Mouse (Mus musculus): ENCODE data around the gene Gabra4. TPM values are rescaled to one million over a fixed set of nuclear protein-coding genes. Genes with fewer than 3 reads are reported as not detected.

The Gabra4 gene
- total RNA-seq (2015) (not detected in 2 replicates), total RNA-seq (2017) (not detected in 2 replicates)

DNA sequence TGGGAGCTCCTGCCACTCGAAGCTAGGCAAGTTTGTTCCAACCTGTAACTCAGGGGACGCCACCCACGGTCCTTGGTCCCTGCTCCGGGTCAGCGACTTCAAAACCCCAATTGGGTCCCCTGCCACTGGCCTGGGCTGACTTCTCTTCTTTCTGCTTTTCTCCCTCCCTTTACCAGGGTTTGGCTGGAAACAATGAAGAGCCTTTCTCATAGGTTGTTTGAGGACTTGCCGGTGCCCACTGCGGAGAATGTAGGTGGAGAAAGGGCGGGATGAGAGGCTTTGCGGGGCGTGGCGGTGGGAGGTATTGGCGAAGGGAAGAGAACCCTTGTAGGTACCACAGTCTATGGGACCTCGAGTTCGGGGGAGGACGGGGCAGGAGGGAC, at the start of gene Gabra4:
TSS of gene Gabra4 (minus strand) at position 194 of the 383 bp plus-strand sequence.
- 0 out of 2 replicates have a peak, but pooled peaks have one; percentile 20 for ATAC-seq (replicated peaks; ENCODE audit: poor library complexity)

DNA sequence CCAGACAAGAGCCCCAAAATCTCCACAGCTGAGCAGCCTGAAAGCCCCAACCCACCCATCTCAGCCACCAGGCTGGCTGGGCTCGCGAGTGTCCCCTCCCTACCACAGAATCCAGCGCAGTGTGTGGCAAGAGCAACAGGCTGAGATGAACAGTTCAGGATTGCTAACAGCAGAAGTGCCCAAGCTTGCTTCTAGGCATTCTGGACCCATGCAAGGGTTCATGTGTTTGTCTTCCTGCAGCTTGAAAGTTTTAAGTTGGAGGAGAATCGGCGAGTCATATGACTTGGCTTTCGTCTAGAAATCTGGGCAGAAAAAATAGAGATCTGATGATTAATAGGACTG, 43.1 kb upstream of the Gabra4 start:
- no peak for ATAC-seq (replicated peaks; ENCODE audit: poor library complexity)

DNA sequence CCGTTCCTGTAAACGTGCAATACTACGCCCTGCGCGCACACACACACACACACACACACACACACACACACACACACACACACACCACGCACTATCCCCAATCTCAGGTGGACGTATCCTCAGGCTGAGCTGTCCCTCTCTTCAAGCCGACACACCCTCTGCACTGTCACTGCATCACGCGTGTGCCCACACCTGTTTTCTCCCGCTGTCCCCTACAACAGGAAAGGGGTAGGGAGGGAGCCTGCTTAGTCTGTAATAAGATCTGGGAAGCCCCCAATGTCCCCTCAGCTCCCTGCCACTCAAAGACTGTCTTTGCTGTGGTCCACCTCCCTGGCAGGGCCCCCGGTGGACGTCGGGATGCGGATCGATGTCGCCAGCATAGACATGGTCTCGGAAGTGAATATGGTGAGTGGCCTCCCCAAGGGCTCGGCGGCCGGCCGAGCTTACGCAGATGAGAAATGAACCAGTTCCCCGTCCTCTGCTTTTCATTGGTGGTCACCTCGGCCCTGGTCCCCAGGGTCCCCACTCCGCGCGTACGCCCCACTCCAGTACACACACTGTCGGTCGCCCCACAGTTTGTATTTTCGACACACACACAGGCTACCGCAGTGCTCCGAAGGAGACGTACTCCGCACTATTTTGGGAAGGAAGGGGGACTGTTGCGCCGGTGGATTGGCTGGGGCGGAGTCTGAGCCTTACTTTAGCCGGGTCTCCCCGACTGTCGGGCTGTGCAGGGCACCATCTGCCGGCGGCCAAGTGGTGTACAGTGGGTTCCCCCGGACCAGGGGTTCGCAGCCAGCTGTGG, 42.6 kb upstream of the Gabra4 start:
- peak; percentile 57 for ATAC-seq (replicated peaks; ENCODE audit: poor library complexity)

DNA sequence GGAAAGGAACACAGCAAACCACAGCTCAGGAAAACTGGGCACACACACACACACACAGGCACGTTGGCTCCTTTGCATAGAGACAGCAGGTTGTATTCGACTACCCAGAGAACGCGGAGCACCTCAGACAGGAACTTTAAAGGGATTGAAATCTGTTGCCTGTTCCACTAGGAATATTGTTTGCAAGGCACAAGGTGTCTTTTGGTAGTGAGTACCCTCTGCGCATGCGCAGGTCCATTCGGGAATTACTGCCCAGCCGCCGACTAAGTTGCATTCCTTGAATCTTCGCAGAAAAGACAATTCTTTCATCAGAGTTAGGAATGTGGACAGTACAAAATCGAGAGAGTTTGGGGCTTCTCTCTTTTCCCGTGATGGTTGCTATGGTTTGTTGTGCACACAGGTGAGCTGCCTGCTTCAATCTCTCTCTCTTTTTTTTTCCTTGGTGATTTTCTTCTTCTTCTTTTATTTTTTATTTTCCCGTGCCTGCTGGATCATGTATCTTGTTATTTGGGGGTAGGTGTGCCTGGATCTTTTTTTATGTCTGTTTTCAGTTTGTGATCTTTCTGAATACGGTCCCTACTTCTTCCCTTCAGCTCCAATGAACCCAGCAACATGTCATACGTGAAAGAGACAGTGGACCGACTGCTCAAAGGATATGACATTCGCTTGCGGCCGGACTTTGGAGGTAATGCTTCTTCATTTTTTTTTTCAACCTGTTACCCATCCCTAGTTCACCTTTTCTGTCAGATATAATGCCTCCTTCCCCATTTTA, 41.8 kb upstream of the Gabra4 start:
- no peak for ATAC-seq (replicated peaks; ENCODE audit: poor library complexity)

DNA sequence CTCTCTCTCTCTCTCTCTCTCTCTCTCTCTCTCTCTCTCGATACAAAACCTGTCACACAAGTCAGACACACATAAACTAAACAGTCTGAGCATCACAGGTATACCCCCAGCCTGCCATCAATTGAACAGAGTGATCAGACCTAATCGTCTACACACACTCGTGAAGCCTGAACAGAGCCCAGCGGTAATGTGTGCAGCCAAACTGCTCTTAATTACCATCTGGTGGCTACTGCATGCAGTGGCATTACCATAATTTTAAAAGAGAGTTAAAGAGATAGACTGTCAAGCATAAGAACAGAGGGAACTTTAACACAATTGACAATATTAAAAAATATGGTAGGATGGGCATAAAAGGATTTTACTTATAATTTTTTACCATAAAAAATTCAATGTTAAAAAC, 7.5 kb upstream of the Gabra4 start:
- ATAC-seq (replicated peaks; ENCODE audit: poor library complexity) = no peak

DNA sequence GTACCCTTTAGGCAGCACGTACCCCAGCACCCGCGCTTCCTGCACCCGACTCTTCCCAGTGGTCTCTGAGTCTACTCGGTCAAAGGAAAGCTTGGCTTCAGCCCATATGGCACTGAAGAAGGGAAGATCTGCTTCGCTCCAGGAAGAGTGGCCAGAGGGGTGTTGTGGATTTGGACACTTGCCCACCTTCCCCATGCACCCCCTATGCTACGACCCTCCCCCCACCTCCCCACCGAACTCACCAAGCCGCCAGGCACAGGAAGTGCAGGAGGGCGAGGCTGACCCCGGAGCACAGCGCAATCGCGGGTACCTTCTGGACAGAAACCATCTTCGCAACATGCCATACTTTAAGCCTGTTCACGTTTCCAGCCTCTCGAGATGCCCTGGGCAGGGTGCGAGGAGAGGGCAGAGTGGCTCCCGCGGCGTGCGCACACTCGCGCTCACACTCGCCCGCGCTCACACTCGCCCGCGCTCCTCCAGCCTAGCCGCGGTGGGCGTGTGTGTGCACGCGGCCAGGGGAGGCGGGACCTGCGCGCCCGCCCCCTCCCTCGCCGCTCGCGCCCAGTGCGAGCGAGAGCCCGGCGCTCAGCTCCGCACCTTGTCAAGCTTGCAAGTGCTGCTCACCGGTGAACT, 510 bp downstream of the Gabra4 start, which contains the start of gene Gabrb1:
TSS of gene Gabrb1 (plus strand) at position 632 of the 633 bp plus-strand sequence.
- ATAC-seq (replicated peaks; ENCODE audit: poor library complexity) = peak; percentile 69

DNA sequence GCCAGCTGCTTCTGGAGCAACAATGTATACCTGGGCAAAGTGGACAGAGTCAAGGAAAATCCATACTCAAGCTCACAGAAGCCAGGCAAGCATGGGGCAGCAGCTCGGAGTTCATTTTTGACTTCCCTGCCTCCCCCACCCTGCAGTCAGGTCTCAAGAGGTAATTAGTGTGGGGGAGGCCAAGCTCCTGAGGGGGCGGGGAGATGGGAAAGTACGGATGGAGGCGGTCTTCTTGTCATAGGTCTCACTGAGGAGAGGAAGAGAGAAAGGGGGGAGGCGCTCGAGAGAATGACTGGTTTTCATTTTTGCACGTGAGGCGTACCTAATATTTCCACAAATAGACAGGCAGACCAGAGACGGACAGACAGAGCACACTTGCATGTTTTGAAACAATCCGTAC, 1.3 kb downstream of the Gabra4 start:
- ATAC-seq (replicated peaks; ENCODE audit: poor library complexity) = no peak

DNA sequence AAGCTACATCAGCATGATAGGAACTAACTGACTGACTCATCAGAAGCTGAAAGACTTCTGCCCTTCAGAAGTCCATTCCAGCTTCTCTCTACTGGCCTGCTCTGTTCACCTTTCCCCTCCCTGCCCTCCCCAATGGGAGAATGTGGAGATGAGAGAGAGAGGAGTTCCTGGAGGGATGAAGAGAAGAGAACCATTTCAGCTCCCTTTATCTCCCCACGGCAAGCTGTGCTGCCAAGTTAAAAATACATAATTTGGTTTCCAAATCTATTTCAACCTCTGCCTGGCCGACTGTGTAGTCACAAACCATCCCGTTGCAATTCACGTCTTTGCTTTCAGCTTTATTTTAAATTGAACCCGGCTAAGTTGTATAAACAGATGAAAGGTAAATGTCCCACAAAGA, 4.1 kb downstream of the Gabra4 start:
- no peak for ATAC-seq (replicated peaks; ENCODE audit: poor library complexity)

DNA sequence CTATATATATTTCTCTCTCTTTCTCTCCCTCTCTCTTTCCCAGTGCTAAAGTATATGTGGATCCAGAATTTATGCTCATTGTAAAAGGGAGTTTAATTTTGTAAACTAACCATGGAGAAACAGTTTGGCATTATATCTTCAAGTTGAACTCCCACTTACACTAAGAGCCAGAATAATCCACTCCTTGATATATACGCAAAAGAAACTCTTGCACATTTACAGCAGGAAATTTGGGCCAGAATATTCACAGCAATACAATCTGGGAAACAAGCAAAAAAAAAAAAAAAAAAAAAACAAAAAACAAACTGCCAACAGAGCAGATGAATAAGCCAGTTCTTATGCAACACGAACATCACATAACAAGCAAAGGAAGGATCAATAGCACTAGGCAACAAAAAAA, 10.0 kb downstream of the Gabra4 start:
- no peak for ATAC-seq (replicated peaks; ENCODE audit: poor library complexity)

DNA sequence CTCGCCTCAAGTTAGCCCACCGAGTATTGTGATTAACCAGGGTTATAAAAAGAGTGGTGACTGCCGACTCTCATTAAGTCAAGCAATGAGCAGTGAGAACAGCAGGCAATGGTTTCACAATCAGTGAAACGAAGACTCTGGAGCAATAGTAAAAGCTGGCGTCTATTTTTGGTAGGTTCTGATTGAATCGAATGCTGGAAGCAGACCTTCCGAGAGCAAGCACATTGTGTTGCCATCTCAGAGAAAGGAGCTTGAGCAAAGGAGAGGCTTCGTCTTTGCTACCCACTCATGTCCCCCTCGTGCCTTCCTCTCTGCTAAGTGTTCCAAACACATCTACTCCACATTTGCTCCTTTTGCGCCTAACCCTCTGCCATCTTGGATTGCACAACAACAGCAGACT, 18.3 kb downstream of the Gabra4 start:
- ATAC-seq (replicated peaks; ENCODE audit: poor library complexity) = no peak

DNA sequence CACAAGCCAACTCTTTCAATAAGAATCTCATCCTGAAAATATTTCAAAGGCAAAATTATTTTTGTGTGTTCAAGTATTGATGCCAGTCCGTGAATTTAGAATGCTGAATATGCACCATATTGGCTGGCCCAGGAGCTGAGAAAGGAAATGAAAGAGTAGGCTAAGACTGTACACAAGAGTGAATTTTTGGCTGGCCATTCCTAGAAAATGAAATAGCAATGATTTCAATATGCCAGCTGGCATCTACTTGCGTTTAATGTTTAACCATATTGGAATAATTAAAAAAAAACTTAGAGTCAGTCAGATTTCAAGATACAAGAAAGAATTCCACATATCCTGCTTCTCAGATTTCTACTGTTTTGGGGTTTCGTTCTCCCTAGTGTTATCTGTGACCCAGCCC, 30.3 kb downstream of the Gabra4 start:
- no peak for ATAC-seq (replicated peaks; ENCODE audit: poor library complexity)

DNA sequence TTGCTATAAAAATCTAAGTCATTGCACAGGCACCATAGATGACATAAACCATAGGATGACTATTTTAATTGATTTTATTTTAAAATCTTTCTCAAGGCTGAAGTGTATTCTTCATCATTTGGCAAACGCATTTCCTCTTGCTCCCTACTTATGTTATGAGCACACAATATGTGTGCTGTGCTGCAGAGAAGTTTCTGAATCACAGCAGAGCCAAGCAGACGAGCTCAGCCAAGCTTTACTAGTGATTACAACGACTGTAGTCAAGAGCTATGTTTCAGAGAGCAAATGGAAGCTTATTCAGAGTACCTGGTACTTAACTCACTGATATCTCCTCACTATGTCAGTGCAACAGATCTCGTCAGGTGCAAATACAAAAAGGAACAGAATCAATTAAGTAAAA, 41.4 kb downstream of the Gabra4 start:
- no peak for ATAC-seq (replicated peaks; ENCODE audit: poor library complexity)

DNA sequence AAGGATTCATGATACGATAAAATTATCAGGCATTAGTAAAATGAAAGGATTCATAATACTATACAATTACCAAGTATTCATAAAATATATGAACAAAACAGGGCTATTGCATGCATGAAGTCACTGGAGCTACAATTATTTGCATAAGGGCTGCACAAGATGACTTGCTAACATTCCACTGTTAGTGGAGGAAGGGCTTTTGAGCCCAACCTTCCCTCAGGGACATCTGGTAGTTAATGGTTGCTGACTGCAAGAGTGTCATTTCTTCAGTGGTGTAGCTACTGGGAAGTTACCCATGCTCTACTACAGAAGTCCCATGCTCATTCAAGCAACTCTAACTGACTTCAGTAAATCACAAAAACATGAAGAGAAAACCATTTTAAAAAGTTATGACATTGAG, 43.8 kb downstream of the Gabra4 start:
- ATAC-seq (replicated peaks; ENCODE audit: poor library complexity) = no peak

DNA sequence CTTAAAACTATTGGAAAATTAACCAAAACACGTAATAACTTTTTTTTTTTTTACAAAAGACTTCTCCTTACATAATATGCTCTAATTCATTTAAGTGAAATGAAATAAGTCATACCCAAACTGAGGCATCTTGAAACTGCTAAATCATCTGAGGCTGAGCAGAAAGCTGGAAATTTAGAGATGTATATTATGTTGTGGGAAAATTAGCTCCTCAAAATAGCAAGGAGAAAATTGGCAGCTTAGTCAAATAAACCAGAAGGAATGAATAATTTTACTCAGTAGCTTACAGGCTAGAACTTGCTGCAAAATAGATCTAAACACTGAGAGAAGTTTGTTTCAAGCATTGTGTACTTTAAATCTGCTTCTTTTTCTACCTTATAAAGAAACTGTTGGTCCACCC, 49.4 kb downstream of the Gabra4 start:
- no peak for ATAC-seq (replicated peaks; ENCODE audit: poor library complexity)

DNA sequence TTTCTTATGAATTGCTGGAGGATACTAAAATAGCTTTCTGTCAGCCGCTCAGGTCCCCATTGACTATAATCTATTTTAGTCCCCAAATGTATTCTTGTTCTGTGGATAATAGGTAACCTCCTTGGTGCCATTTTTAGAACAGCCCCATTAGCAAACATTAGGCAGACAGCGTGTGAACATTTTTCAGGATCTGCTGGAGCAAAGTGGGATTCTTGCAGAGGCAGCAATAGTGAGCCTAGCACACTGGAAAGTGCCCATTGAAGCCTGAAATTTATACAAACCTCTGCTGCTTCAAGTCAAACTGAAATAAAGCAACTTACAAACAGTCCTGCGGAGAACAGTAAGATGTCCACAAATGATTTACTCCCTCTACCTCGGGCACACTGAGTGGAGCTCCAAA, 51.2 kb downstream of the Gabra4 start:
- ATAC-seq (replicated peaks; ENCODE audit: poor library complexity) = no peak

DNA sequence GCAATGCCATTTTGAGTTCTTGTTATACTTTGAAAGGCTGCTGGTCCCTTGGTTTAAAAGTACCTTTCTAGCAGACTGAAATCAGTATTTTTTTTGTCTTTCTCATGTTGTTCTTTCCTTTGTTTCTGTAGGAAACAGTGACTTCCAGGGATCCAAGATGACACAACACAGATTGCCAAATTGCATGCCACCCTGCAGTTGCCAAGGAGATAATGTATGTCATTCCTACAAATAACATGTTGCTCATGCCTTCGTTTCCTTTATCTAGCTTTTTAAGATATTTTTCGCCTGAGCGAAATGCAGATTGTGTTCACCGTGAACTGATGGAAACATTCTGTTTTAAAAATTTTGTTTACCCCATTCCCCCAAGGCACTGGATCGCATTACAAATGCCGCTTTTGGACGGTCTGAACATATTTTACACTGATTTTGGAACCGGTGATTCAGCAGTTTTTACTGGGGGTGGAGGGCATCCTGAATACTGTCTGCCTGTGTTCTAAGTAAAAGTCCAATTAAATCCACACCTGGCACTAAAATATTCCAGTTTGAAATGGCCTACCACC, 53.9 kb downstream of the Gabra4 start:
- no peak for ATAC-seq (replicated peaks; ENCODE audit: poor library complexity)

DNA sequence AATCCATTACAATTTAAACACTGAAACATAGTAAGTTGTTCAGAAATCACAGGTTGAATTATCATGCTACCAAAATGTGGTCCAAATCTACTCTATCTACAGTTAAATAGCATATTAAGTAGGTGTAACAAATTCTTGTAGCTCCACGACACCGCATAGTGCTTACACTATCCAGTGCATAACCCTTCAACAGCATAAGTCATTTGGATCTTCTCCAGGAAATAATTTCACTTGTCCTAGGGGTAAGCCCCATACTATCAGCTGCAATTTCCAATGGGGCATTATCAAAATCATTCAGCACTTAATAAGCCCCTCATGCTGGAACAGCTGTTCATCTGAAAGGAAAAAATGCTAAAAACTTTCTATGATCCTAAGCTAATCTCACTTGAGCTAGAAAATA, 62.8 kb downstream of the Gabra4 start:
- ATAC-seq (replicated peaks; ENCODE audit: poor library complexity) = no peak

DNA sequence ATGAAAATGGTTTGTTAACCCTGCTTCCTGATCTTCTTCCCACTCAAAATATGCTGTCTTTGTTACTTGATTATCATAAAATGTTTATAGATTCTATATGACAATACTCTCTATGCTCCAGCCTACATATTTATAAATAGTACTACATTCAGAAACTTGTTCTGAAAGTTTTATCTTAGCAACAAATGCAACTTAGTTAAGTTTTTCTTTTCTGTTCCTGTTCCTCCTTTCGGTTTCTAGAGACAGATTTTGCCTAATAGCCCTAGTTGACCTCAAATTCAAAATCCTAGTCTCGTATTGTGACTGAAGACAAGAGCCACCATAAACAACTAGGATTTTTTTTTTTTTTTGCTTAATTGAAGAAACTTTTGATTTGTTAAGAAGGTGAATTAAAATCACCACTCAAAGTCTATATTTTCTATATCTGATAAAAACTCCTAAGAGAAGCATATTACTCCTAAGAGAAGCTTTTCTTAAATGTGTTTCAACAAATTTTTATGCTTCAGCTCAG, 64.3 kb downstream of the Gabra4 start:
- no peak for ATAC-seq (replicated peaks; ENCODE audit: poor library complexity)

DNA sequence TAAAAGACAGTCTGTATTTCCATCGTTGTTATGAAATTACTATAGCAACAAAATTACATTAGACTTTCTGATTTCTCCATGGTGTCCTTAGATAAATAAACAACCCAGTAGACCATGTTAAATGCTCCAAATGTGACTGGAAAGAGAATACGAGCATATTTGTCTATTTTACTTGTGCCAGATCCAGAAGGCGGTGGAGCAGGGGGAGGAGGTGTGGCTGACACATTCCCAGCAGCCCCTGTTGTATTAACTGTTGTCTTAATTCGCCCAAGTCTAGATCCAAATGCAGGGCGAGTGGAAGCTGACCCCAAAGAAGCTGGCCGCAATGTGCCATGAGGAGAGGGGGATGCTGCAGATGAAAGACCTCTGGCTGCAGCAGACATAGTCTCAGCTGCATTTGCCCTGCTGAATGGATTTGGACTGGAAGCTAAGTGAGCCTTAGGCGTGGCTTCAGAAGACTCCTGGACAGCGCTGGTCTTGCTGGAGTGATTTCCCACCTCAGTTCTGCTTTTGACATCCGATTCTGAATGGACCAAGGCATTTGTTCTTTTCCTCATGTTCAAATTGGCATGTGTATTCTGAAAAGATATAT, 86.4 kb downstream of the Gabra4 start:
- no peak for ATAC-seq (replicated peaks; ENCODE audit: poor library complexity)

DNA sequence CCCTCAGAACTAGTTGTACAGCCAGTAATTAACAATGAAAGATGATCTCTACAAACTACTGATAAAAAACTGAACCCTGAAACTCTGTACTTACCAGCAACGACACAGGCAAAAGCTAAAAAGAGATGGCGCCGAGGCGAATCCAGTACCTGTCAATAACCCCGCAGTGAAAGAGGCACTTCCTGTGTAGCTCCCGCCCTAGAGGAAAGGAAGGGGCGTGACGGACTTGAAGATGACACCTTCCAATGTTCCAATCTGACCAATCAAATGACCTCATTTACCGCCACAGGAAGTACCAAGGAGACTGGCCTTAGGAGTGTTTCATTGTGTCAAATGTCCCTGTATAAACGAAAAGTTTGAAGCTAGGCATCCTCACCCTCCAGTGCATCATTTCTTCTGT, 110.0 kb downstream of the Gabra4 start, which contains the start of gene Cox7b2:
TSS of gene Cox7b2 (minus strand) at position 127 of the 400 bp plus-strand sequence.
- no peak for ATAC-seq (replicated peaks; ENCODE audit: poor library complexity)

DNA sequence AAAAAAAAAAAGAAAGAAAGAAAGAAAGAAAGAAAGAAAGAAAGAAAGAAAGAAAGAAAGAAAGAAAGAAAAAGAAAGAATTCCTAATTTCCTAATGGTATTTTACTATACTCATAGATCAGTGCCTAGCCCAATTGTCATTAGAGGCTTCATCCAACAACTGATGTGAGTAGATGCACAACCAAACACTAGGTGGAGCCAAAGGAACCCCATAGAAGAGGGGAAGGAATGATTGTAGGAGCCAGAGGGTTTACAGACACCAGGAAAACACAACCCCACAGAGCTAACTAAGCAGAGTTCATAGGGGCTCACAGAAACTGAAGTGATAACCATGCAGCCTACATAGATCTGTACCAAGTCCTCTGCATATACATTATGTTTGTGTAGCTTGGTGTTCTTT, 112.6 kb downstream of the Gabra4 start:
- ATAC-seq (replicated peaks; ENCODE audit: poor library complexity) = peak; percentile 52; the same call in 1 of the 2 replicates
